Mouse (Mus musculus): ENCODE results near the gene B3galnt1.
A peak's percentile ranks its signal among the peaks of the same experiment; 100 is the strongest.

The B3galnt1 gene

GRCm38 (mm10) chr3:69563406-69563805 lies 35.4 kb downstream of the B3galnt1 start:
- DNase-seq, result peak in 1 of 2 experiments; percentile 64

- DNase-seq, result peak; percentile 66 to 76
These were observed 37.1 kb downstream of the B3galnt1 start for GRCm38 (mm10) chr3:69561686-69562085.

GRCm38 (mm10) chr3:69559975-69560330 lies 38.8 kb downstream of the B3galnt1 start:
- DNase-seq, result no peak

DNA sequence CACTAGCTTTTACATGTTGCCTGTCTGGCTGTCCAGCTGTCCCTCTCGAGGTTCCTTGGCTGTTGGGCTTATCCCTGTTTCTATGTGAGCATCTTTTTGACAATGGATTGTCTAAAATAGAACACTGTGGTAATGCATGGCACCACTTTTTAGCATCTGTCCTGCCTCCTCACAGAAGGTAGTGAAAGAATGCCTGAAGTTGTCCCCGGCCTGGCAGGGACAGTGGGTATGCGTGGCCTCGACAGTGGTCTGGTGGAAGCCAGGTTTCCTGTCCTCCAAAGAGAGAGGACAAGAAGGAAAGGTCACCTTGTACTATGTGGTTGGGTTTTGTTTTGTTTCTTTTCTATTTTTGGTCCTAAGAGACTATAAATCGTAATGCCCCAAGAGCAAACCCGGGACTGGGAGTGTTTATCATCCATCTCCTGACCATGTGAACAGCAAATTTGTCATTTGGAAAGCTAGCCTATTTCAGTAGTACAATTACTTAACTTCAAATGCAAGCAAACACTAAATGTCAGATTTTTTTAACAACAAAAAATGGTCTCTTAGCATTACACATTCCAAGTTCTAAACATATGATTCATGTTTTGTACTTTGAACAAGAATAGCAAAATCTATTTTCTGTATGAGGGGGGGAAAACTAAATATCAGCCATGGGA lies 39.3 kb downstream of the B3galnt1 start:
- peak; percentile 27 to 68 for DNase-seq

GRCm38 (mm10) chr3:69556092-69556778 lies 42.5 kb downstream of the B3galnt1 start:
- DNase-seq, result peak; percentile 49 to 81

DNA sequence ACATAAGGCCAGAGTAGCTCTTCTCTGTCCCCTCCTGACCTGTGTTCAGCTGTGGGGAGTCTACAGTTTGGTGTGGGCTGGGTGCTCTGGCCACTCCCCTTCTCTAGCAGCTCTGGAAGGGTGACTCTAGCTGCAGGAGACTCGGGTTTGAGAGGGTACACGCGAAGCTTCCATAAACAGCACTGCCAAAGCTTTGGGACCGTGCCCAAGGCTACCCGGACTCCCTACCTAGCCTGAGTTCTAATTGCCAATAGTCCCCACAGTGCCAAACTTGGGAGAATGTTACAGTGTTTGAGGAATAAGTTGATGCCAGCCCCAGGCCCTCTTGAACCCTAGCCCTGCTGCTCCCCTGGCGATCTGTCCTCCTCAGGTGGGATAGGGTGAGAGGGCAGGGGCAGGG lies 43.2 kb downstream of the B3galnt1 start:
- DNase-seq, result no peak

- no peak for DNase-seq
These were observed 49.2 kb downstream of the B3galnt1 start for GRCm38 (mm10) chr3:69549602-69550001.

DNA sequence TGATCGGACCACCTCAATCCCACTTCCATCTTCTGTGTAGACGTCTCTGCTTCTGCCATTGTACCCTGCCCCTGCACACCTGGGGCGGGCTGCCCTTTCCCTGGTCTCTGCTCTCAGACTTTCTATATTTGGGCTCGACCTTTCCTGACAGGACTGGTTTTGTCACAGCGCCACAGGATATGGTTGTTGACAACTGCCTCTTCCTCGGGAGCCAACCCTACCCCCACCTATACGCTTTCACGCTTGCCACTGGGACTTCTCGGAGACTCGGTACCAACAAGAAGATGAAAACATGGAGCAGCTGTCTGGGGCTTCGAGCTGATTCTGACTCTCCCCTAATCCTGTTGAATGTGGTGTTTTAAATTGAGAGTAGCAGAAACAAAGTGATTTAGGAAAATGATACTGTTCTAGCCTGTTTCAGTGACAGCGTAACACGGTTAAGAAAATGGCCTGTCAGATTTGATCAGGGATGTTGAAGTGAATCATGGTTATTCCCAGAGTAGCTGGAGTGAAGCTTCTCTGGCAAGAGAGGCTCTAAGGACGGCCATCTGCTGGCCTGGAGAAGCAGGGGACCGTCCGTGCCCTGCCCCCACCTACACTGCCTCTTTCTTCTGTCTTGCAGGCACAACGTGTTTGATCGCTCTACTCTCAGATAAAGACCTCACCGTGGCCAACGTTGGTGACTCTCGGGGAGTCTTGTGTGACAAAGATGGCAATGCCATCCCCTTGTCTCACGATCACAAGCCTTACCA lies 49.9 kb downstream of the B3galnt1 start:
- DNase-seq, result peak in 1 of 2 experiments; percentile 46

DNA sequence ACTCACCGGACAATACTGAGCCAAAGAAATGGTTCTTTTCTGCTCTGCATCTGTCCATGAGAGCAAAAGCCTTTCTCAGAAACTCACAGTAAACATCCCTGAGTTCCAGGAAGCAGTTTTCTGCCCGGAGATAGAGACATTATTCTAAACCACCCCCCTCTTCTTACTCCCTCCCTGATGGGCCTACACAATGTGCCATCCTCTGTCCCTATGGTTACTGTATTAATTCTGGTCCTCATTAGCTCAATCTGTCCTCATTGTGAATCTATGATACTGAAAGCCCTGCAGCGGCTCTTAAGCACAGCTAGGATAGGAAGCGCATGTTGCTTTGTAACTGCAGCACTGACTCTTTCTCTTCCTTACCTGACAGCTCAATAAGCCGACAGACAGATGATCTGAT lies 53.7 kb downstream of the B3galnt1 start:
- no peak for DNase-seq

DNA sequence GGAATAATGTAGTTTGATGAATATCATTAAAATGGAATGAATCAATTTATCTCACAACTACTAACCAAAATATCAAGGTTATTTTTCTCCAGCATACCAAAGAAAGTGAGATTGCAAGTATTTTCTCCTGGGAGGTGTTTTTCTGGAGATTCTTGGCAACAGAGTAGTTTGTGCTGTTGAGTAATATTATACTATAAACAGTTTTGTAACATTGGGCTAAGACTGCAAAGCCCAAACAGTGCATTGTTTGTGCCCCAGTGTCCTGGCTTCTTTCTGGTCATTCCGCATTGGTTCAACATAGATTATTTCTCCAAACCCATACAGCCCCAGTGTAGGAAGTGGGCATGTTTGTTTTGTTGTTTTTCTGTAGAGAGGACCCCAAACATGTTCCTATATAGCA lies 55.0 kb downstream of the B3galnt1 start:
- DNase-seq, result no peak

DNA sequence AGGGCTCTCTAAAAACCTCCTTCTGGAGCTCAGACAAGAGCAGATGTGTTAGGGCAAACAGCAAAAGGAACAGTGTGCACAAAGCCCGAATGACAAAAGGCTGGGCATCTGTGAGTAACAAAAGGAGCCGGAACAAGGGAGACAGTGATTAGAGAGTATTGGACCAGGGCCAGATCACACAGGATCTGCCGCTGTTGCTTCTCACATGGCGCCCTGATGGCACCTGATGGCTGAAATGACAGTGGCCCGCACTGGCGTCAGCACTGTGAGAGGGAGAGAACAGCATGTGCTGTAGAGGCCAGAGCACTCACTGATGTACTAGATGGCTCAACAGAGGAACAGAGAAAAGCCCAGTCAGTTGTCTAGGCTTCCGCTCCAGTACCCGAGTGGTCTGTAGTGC lies 55.8 kb downstream of the B3galnt1 start:
- no peak for DNase-seq

DNA sequence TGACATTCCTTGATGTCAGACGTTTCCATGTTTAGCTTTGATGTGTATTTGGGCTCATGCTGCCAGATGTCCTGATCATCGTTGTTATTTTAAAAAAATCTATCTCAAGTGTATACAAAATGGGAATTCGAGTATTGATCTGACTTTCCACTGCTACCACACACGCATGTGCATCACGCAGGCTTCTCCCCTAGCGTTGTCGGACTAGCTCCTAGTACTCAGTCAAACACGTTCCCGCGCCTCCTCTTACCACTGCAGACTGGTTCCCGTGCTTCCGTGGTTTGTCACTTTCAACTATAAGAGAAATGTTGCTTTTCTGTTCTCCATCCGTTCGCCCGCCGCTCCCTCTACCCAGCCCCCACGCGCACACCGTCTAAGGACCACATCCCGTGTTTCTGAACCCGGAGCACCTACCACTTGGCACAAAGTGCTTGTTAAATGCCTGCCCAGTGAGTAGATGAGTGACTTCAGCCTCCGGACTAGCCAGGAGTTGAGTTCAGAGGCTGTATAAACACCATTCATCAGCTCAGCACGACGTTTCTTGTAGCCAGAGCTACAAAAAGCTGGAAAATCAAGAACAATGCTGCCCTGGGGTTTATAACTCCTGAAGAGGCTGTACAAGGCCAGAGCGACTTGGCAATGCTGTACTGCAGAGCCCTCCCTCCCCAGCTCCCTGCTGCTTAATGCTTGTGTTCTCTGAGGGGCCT lies 62.7 kb downstream of the B3galnt1 start:
- DNase-seq, result no peak

GRCm38 (mm10) chr3:69535486-69535885 lies 63.3 kb downstream of the B3galnt1 start:
- no peak for DNase-seq

DNA sequence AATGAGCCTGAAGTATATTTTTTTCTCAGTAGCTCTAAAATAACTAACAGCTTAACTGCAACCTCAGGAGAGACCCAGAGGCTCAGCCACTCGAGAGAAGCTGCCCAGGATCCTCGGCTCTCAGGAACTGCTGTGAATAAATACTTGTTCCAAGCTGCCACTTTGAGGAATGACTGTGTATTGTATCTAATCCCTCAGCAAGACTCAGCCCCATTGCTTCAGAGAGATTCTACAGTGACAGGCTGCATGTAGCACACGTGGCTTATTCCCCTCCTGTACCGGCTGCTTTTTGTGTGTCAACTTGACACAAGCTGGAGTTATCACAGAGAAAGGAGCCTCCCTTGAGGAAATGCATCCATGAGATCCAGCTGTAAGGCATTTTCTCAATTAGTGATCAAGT lies 66.1 kb downstream of the B3galnt1 start:
- no peak for DNase-seq

- DNase-seq, result no peak
These were observed 67.2 kb downstream of the B3galnt1 start for GRCm38 (mm10) chr3:69531511-69531910.

- no peak for DNase-seq
These were observed 69.2 kb downstream of the B3galnt1 start for GRCm38 (mm10) chr3:69529576-69529975.

DNA sequence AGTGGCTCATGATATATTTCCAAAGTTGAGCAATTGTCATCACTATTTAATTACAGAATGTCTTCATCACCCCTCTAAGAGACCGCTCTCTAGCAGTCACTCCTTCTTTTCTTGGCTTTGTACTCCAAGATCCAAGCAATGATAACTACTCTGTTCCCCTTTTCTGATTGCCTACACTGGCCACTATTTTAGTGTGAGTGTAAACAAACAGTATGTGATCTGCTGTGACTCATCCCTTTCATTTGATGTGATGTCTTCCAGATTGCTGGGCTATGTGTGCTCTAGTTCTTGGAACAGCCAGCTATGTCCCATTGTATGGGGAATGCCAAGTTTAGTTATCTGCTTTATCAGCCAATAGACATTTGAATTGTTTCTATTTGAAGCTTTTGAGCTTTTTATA lies 71.4 kb downstream of the B3galnt1 start:
- DNase-seq, result no peak

- DNase-seq, result no peak
These were observed 73.7 kb downstream of the B3galnt1 start for GRCm38 (mm10) chr3:69525072-69525529.

- DNase-seq, result no peak
These were observed 74.2 kb downstream of the B3galnt1 start for GRCm38 (mm10) chr3:69524356-69525071.
